Mouse (Mus musculus): ENCODE measurements around the gene Fbxw9.
"Not testable (repeated sequence)": the region's sequence is repeated elsewhere in the genome, so short reads cannot be mapped to it uniquely, and the experiment has no call there.

Fbxw9 gene

DNA sequence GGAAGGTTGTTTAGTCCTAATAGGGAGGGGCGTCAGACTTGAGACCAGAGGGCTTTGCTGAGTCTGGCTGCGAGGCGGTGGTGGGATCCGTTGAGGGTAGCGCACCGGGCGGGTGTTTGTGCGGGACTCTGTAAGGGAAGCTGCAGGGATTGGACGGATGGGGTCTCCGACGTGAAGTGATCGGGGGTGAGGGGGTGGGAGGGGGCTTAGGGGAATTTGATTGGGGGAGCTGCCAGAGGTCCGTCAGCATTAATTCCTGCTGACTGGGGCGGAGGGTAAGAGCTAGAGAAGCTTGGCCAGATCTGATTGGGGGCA is 22.5 kb upstream of the Fbxw9 start:
- no peak for DNase-seq (ENCODE audit: low spot score)

DNA sequence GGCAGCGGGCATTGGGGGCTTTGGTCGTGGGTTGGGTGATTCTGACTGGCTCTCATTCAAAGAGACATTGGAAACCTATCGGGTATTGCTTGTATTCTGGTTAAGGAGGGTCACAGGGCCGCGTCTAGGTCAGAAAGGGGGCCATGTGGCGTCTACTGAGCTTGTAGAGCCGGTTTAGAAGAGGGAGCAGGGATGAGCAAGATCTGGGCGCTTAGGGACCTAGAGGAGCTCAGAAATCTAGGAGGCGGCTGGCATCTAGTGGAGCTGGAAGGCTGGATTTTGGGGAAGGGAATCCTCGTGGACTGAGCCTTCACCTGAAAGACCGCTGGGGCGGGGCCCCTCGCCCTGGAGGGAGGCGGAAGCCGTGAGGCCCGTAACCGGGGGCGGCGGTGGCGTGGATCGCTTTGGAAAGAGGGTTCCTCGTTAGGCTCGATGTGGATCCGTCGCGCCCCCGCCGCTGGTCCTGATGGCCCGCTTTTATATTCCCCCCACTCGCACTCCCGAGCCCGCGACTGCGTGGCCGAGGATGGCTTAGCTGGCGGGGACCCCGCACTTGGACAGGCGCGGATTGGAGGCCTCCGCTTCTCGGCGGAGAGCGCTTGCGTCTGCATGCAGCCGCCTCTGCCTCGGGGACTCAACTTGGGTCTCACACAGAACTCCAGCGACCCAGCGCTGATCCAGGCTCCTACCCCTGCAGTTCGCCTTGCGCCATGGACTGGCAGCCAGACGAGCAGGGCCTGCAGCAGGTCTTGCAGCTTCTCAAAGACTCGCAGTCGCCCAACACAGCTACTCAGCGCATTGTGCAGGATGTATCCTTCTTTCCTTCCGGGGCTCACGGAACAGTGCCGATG is 21.9 kb upstream of the Fbxw9 start:
- peak; percentile 46 for DNase-seq (ENCODE audit: low spot score)

DNA sequence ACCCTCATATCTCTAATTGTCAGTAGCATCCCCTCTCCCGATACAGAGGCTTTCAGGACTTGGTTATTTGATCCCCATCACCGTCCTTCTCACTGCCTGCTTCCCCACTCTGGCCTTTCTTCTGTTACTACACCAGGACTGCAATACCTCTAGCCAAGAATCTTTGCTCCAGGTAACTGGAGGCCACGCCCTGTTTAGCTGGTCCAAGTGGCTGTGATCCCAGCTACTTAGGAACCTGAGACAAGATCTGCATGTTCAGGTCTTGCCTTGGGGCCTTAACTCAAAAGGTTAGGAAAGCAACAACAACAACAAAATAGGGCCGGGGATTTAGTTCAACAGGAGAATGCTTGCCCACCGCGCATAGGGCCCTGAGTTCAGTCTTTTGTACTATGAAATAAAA is 16.2 kb upstream of the Fbxw9 start:
- DNase-seq (ENCODE audit: low spot score), result no peak

DNA sequence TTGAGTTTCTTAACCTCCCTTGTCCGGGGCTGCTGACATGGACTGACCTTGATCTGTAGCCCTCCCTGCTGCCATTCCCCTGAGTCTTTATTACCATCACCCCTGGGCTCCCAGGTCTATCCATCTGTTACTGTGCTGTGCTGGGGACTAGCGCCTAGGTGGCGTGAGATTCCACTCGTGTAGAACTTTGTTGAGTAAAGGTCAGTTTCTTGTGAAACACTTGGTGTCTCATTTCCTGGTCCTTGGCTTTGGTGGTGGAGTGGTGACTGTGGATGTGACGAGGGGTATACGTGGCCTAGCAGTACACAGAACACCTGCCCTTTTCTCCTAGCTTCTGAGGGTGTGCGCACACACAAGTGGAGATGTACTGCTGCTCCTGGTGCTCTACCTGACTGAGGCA is 2.5 kb upstream of the Fbxw9 start:
- DNase-seq (ENCODE audit: low spot score), result no peak

DNA sequence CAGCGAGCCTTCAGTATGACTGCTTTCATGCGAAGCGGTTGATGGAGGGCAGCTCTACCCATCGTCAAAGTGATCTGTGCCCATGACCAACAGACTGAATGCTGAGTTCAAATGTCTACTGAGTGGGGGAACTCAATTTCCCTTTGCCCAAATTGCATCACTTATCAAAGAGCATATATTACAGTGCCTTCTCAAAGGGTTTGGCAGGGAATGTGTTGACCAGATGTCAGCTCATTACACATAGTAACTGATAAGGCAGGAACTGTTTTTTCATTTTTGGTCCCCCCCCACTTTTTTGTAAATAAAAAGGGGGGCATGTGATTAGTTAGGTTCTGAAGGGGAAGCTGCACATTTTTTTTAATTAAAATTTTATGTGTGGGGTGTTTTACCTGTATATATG is 2.7 kb downstream of the Fbxw9 start:
- DNase-seq (ENCODE audit: low spot score), result no peak

DNA sequence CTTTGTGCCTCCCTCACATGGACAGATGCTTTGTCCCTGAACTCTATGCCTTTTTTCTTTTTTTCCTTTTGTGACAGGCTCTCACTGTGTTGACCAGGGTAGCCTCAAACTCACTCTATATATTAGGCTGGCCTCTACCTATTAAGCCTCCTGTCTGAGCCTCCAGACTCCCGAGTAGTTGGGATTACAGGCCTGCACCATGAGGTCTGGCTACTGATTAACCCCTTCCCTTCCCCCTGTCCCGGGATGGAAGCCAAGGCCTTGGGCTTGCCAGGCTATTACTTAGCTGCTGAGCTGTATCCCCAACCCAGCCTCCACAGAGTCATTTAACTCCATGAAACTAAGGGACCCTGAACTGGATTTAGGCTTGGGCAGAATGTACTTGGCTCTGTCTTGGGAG is 5.4 kb downstream of the Fbxw9 start:
- DNase-seq (ENCODE audit: low spot score), result no peak

DNA sequence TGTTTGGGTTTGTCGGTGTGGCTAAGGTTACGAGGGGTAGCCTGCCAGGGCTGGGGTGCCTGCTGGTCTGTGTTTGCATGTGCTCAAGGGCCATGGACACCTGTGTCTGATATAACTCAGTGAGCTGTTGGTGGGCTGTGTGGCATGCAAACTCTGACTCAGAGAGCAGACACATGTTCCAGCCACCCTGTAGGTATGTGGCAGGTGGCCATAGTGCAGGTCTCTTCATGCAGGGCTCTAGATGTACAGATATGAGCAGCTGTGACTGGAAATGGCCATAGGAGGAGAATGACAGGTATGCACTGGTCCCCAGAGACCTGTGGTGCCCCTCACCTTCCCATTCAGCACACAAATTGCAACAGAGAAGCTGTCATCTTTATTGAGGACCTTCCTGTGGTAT is 7.3 kb downstream of the Fbxw9 start:
- no peak for DNase-seq (ENCODE audit: low spot score)

DNA sequence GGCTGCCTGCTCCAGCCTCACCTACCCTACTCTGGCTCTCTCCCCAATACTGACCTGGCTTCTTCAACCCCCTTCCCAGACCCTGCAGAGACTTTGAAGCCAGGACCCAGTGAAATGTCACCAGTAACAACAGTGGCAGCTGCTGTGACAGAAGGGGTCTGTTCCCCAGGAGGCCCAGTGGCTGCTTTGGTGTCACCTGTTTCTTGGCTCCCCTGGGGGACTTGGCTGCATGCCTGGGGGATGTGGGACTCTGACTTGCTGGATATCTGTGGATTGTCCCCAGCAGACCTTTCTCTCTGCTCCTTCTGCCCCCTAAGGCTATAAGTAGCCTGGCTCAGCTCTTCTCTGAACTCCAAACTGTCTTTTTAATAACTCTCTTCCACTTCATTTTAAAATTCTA is 8.1 kb downstream of the Fbxw9 start, which contains the start of gene Gm5741:
Gene Gm5741, minus strand, starts transcription at position 1 of the 400 bp plus-strand sequence.
- DNase-seq (ENCODE audit: low spot score), result no peak

DNA sequence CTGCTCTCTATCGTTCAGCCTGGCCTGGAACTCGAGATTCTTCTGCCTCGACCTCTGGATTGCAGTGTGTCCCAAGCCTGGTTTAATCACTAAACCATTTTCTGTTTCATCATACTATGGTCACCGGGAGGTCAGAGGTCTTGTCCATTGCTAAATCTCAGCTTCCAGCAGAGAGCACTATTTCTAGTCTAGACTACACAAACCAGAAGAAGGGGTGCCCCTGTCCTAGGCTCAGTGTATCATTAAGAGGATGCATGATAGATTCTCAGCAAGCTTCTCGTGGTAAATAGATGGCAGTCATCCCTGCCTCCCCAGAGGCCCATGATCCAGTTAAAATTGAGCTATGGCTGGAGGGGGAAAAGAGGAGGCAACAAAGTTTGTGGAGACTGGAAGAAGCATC is 11.2 kb downstream of the Fbxw9 start:
- DNase-seq (ENCODE audit: low spot score), result no peak

DNA sequence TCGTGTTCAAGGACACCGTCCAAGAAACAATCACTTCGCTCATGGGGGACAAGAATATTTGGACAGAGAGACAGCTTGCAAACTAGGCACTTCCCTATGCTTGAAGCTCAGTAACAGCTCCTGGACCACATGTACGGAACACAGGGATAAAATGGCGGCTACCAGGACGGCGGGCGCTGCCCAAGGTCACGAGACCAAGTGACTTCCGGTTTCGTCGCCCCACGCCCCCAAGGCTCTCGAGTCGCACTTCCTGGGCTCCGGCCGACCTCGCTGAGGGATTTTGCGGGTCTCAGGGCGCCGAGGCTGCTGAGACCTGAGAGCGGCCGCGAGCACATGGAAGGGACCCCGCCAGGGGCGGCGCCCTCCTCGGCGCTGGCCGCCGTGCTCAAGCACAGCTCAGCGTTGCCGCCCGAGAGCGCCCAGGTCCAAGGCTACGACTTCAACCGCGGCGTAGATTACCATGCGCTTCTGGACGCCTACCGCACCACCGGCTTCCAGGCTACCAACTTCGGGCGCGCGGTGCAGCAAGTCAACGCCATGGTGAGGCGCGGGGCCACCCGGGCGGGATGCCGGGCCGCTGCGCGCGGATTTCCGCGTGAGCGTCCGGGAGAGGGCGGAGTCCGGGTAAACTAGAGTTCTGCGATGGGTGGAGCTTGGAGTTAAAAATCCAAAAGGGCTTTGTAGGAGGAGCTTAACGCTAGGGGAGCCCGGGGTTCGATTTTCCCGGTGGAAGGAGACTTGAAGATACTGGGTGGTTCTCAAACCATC is 11.8 kb downstream of the Fbxw9 start, which contains the start of gene Dhps:
Gene Dhps, plus strand, starts transcription at position 244 of the 768 bp plus-strand sequence.
- DNase-seq (ENCODE audit: low spot score), result peak; percentile 90

DNA sequence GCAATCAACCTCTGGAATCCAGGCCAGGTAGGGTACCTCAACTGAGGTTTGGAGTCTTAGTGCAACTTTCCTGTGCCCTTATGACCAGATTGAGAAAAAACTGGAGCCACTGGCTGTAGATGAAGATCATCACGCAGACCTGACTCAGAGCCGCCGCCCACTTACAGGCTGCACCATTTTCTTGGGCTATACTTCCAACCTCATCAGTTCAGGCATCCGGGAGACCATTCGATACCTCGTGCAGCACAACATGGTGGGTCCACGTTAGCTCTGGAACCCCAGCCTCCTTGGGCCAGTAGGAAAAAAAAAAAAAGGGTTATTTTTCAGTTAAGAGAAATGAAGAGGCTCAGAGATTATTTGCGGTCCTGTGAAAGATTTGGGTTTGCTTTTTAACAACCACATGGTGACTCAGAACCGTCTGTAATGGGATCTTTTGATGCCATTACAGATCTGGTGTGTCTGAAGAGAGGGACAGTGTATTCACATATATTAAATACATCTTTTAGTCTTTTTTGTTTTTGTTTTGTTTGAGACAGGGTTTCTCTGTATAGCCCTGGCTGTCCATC is 12.6 kb downstream of the Fbxw9 start:
- DNase-seq (ENCODE audit: low spot score), result no peak

DNA sequence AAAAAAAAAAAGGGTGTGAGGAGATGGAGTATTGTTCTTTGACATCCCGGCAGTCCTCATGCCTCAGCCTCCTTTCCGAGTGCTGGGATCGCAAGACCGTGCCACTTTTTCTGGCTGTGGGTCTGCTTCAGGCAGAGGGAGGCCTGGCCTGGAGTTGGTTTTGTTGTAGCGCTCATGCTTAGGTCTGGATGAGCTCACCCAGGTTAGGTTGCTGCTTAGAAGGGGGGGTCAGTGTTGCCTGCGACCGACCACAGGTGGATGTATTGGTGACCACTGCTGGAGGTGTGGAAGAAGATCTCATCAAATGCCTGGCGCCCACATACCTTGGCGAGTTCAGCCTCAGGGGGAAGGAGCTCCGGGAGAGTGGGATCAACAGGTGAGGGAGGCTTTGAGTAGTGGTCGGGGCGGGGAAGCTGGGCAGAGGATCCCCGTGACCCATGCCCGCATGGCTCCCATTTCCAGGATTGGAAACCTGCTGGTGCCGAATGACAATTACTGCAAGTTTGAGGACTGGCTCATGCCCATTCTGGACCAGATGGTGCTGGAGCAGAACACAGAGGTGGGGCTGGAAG is 13.3 kb downstream of the Fbxw9 start:
- no peak for DNase-seq (ENCODE audit: low spot score)

DNA sequence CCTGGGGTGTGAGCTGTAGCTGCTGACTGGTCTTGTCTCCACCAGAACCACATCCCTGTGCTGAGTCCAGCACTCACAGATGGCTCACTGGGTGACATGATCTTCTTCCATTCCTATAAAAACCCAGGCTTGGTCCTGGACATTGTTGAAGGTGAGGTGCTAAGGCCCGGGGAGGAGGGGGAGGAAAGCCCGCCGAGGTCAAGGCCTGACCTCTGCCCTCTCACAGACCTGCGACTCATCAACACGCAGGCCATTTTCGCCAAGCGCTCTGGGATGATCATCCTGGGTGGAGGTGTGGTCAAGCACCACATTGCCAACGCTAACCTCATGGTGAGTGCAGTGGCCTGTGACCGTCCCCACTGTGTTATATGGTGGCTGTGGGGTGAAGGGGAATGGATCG is 14.3 kb downstream of the Fbxw9 start:
- no peak for DNase-seq (ENCODE audit: low spot score)

DNA sequence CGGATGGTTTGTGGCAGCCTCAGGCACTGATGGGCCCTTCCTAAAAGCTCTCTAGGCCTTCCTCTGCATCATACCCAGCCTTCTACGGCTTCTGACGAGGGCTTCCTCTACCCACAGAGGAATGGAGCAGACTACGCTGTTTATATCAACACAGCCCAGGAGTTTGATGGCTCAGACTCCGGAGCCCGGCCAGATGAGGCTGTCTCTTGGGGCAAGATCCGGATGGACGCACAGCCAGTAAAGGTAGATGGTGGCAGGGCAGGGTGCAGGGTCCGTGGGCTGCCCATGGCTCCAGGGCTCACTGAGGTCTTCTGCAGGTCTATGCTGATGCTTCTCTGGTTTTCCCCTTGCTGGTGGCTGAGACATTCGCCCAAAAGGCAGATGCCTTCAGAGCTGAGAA is 14.8 kb downstream of the Fbxw9 start:
- DNase-seq (ENCODE audit: low spot score), result no peak

DNA sequence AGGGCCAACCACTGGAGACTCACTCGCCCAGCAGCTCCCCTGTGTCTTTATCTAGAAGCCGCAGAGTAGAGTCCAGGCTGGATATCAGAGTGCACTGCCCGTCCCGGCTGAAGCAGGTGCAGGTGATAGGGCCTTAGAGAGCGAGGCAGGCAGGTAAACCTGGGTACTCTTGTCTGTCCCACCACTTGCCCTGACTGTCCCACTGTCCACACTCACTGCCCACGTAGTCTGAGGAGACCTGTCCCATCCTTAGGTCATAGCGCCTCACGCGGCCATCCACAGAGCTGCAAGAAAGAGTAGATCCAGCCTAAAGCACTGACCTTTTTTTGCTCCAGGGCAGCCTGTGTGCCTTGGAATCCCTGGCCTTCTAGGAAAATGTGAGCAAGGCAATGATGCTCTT is 16.1 kb downstream of the Fbxw9 start:
- no peak for DNase-seq (ENCODE audit: low spot score)

DNA sequence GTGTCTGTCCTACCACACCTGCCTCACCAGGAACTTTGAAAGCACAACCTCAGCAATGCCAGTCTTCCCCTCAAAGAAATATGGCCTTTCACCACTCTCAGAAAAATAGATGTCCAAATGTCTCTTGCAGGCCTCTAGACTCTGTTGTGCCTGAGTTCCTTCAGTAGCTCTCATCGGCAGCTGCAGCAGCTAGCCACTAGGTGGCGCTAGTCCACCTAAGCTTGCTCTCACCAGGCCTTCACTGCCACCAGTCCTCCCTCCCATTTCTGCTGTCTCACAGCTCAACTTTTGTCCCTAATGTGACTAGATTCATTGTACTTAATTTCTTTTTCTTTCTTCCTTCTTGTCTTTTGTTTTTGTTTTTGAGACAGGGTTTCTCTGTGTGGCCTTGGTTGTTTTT is 17.1 kb downstream of the Fbxw9 start:
- peak; percentile 77 for DNase-seq (ENCODE audit: low spot score)

DNA sequence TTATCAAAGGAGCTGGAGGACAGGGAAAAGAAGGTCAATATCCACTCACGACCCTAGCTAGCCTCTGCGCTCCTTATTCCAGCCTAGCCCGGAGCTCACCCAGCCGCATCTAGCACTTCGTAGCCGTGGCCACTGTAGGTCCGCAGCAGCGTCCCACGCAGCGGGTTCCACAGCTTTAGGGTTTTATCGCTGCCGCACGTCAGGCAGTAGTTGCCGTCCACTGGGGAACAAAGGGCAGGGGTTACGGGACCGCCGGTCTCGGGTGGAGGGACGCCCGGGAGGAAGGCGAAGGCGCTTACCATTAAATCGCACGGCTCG is 20.3 kb downstream of the Fbxw9 start:
- no peak for DNase-seq (ENCODE audit: low spot score)

DNA sequence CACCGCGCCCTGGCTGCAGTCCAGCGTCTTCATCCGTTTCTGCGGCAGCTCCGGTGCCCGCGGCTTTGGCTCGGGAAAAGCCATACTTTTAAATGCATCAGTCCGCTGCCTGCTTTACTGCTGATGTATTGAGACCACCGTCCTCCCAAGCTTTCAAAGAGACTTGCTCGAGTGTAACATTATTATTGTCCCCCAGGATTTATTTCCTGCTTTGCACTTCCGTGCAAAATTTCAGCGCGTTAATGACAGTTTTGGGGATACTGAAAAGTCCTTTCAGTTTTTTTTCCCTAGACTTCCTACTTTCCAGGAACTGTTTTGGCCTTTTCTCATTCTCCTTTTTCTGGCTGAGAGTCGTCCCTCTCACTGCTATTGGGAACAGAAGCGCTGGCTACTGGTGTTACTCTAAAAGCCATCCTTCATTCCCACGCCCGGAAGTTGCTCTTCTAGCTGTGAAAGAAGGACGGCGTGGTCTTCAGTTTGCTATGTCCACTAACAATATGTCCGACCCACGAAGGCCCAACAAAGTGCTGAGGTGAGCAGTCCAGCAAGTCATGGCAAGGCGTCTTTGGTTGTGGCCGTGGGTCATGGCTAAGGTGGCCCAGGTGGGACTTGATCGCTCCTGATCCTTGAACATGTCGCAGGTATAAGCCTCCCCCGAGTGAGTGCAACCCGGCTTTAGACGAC is 20.8 kb downstream of the Fbxw9 start, which contains the start of gene Wdr83os:
Gene Wdr83os, plus strand, starts transcription at position 209 of the 684 bp plus-strand sequence.
- DNase-seq (ENCODE audit: low spot score), result peak; percentile 59

DNA sequence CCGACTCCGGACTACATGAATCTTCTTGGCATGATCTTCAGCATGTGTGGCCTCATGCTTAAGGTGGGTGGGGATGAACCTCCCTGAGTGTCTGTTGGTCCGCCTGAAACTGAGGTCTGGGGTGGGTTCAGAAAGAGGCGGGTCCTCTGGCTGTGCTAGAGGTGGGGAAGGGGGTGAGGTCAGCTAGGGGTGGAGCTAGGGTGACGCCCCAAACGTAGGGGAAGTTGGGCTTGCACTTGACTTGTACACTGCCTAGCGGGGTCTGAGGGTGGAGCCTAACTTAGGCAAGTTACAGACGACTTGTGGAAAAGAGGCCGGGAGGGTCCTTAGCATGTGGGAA is 21.3 kb downstream of the Fbxw9 start, which contains the start of gene Wdr83:
Gene Wdr83, minus strand, starts transcription at position 91 of the 340 bp plus-strand sequence.
- DNase-seq (ENCODE audit: low spot score), result peak; percentile 60

DNA sequence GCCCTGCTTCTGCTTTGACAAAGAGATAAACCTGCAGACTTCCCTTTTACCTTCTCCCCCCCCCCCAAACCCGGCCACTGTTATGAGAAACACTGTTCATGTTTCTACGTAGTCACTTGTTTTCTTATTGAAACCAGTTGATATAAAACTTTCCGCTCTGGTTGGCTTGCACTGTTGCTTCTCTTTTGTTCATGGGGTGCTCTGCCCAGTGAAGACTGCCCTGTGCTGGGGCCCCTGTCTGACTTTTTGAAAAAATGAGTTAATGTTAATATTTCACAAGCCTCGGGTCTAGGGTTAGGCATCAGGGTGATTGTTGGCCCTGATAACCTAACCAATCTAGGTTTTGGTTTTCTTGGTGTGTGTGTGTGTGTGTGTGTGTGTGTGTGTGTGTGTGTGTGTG is 22.3 kb downstream of the Fbxw9 start:
- not testable (repeated sequence) for DNase-seq (ENCODE audit: low spot score)

DNA sequence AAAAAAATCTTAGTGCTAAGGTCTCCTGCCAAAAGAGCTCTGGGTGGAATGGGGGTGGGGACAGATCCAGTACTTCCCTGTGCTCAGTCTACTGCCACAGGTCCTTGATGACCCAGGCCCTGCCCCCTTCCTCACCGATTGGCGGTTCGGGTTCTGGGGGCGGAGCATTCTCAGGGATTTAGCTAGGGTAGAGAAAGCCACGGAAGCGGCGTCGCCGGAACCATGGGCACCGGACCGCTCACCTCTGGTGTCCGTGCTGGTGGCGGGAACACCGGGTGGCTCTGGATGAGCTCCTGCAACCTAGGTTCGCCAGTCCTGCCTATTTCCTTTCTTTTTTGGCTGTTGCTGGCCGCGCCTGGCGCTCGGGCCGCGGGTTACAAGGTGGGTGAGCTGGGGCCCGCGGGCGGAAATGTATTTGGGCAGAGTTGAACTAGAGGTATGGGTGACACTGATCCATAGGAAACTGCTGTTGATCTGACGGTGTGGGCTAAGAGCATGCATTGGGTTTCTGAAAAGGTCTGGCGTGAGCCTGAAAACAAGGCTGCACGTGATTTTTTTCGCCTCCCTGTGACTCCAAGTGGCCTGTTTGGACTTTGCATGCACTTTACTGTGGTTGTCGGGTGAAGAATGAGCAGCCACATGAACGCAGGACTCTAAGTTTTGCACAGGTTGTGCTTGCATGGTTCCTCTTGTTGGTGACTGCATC is 23.4 kb downstream of the Fbxw9 start, which contains the start of gene Man2b1:
Gene Man2b1, plus strand, starts transcription at position 163 of the 706 bp plus-strand sequence.
- peak; percentile 85 for DNase-seq (ENCODE audit: low spot score)

All from T-cell, adult 2 months (primary cell).